Mouse (Mus musculus) midbrain, embryonic 12.5 days (tissue): ENCODE measurements at regions not wholly inside any gene's neighbourhood (a gene's known extent, or its start where the extent isn't known, plus 50 kb on each side); places are given as distances from the start of the nearest gene placed in this dataset.
A peak's percentile ranks its signal among the peaks of the same experiment; 100 is the strongest.

Source experiments
- ATAC-seq: fragments of 200-750 bp; cut with Nextera tagmentation; 2 replicates; pipeline ENCODE4 v1.8.0; 2017; ENCODE audit warnings: low read depth, moderate TSS enrichment, moderate library complexity; ENCODE audit not compliant: low FRiP score
- H3K27ac ChIP-seq: fragments of 300-500 bp; sonication (generic); replicated peaks from 2 replicates; pipeline ENCODE4 v1.5.1; 2016; ENCODE audit warnings: mild to moderate bottlenecking
- H3K27me3 ChIP-seq: fragments of 300-500 bp; sonication (generic); 2 replicates; pipeline ENCODE4 v1.6.1; 2016; ENCODE audit warnings: mild to moderate bottlenecking
- H3K36me3 ChIP-seq: fragments of 300-500 bp; sonication (generic); 2 replicates; pipeline ENCODE4 v1.6.1; 2016
- H3K4me1 ChIP-seq: fragments of 300-500 bp; sonication (generic); 2 replicates; pipeline ENCODE4 v1.6.1; 2016
- H3K4me2 ChIP-seq: fragments of 300-500 bp; sonication (generic); replicated peaks from 2 replicates; pipeline ENCODE4 v1.6.1; 2016; ENCODE audit warnings: mild to moderate bottlenecking, moderate library complexity
- H3K4me3 ChIP-seq: fragments of 300-500 bp; sonication (generic); 2 replicates; pipeline ENCODE4 v1.5.1; 2016; ENCODE audit warnings: mild to moderate bottlenecking
- H3K9ac ChIP-seq: fragments of 300-500 bp; sonication (generic); replicated peaks from 2 replicates; pipeline ENCODE4 v1.6.1; 2016; ENCODE audit warnings: mild to moderate bottlenecking, moderate library complexity
- H3K9me3 ChIP-seq: fragments of 300-500 bp; sonication (generic); 2 replicates; pipeline ENCODE4 v1.6.1; 2016; ENCODE audit warnings: mild to moderate bottlenecking
- WGBS: fragments of 180-500 bp; shearing (Covaris S2); methylation state at CpG from one replicate; pipeline ENCODE4 v1.1.7; 2016; 5-methylcytosine and 5-hydroxymethylcytosine counted together

GRCm38 (mm10) chr1:145620561-145620960 is 845.3 kb upstream of the Rgs18 start:
- WGBS = 77% methylated on average over 1 of the region's 1 CpGs
- Histone ChIP-seq H3K36me3 (no peaks in the 10 kb centered on the region), H3K9ac (no peak overlapping the region), H3K27ac (no peak overlapping the region), H3K4me2 (no peak overlapping the region), H3K4me3 (no peak overlapping the region), H3K4me1 (no peaks in the 10 kb centered on the region), H3K9me3 (no peaks in the 10 kb centered on the region), H3K27me3 (no peaks in the 10 kb centered on the region)
- ATAC-seq = no peak

DNA sequence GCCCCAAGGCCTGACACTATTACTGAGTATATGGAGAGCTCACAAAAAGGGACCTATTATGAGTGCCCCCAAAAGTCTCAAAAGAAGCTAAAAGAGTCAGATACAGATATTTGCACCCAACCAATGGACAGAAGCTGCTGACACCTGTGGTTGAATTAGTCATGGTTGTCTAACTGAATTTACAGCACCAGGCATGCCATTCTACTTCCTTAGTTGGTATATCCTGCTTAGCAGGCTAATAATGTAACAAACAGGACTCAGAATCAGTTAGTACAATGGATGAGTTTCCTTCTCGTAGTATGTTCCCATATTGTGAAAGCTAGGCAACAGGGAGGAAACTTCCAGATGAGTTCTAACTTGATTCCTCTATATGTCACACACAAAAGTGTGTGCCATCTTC is 839.1 kb upstream of the Rgs18 start:
- no peaks in the 10 kb centered on the region for H3K27me3 ChIP-seq
- no peaks in the 10 kb centered on the region for H3K4me1 ChIP-seq
- no peak overlapping the region for H3K9ac ChIP-seq
- H3K9me3 ChIP-seq = no peaks in the 10 kb centered on the region
- H3K36me3 ChIP-seq = no peaks in the 10 kb centered on the region
- H3K27ac ChIP-seq = no peak overlapping the region
- 61% methylated on average over 1 of the region's 1 CpGs for WGBS
- H3K4me2 ChIP-seq = no peak overlapping the region
- no peak overlapping the region for H3K4me3 ChIP-seq
- no peak for ATAC-seq

- no peak overlapping the region for H3K27ac ChIP-seq
- H3K4me3 ChIP-seq = no peak overlapping the region
- no peaks in the 10 kb centered on the region for H3K4me1 ChIP-seq
- H3K9ac ChIP-seq = no peak overlapping the region
- H3K36me3 ChIP-seq = no peaks in the 10 kb centered on the region
- no peak overlapping the region for H3K4me2 ChIP-seq
- no peaks in the 10 kb centered on the region for H3K27me3 ChIP-seq
- no peak for ATAC-seq
- H3K9me3 ChIP-seq = no peaks in the 10 kb centered on the region
- 89% methylated on average over 3 of the region's 3 CpGs for WGBS
Measured at GRCm38 (mm10) chr1:145596983-145597382, 821.7 kb upstream of the Rgs18 start.

DNA sequence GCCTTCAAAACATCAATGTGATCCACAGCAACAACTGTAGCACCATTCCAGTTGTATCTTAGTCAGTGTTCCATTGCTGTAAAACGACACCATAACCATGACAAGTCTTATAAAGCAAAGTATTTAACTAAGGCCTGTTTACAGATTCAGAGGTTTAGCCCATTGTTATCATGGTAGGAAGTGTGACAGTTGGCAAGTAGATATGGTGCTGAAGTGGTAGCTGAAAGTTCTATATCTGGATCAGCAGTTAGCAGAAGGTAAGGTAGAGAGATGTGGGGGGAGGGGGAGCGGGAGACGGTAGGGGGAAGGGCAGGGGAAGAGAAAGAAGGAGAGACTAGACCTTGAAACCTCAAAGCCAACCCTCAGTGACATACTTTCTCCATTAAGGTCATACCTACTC is 804.2 kb upstream of the Rgs18 start:
- H3K4me2 ChIP-seq = no peak overlapping the region
- H3K27ac ChIP-seq = no peak overlapping the region
- no peaks in the 10 kb centered on the region for H3K27me3 ChIP-seq
- ATAC-seq = no peak
- H3K36me3 ChIP-seq = no peaks in the 10 kb centered on the region
- H3K9ac ChIP-seq = no peak overlapping the region
- WGBS = 80% methylated on average over 3 of the region's 3 CpGs
- no peaks in the 10 kb centered on the region for H3K9me3 ChIP-seq
- no peak overlapping the region for H3K4me3 ChIP-seq
- H3K4me1 ChIP-seq = no peaks in the 10 kb centered on the region

- Histone ChIP-seq H3K36me3 (no peaks in the 10 kb centered on the region), H3K27ac (no peak overlapping the region), H3K4me2 (no peak overlapping the region), H3K4me1 (peaks cover 4% of the 10 kb centered on the region; the same call in 1 of the 2 replicates), H3K9ac (no peak overlapping the region), H3K9me3 (no peaks in the 10 kb centered on the region), H3K27me3 (no peaks in the 10 kb centered on the region), H3K4me3 (no peak overlapping the region)
- WGBS = 21% methylated on average over 2 of the region's 2 CpGs
- ATAC-seq = peak; percentile 83
Measured at GRCm38 (mm10) chr1:145570012-145570411, 794.8 kb upstream of the Rgs18 start.

DNA sequence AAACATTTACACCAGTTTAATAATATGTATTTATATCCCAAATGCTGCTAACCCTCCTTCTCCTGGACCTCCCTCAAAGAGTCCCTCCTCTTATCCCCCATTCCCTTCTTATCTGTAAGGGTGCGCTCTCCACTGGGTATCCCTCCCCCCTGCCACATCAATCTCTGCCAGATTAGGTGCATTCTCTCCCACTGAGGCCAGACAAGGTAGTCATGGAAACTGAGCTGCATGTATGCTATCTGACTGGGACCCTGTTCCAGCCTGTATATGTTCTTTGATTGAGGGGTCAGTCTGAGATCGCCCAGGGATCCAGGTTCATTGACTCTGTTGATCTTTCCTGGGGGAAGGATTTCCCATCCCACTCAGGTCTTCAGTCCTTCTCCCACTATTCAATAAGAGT is 786.1 kb upstream of the Rgs18 start:
- no peaks in the 10 kb centered on the region for H3K27me3 ChIP-seq
- no peak overlapping the region for H3K4me3 ChIP-seq
- H3K9me3 ChIP-seq = no peaks in the 10 kb centered on the region
- ATAC-seq = peak; percentile 69
- H3K9ac ChIP-seq = no peak overlapping the region
- WGBS = 65% methylated on average over 2 of the region's 2 CpGs
- no peak overlapping the region for H3K27ac ChIP-seq
- no peaks in the 10 kb centered on the region for H3K36me3 ChIP-seq
- H3K4me2 ChIP-seq = no peak overlapping the region
- H3K4me1 ChIP-seq = no peaks in the 10 kb centered on the region
